Mouse (Mus musculus) liver, adult 2 months (tissue): Measurements from ENCODE around the gene Rag1.

Experiments used
- CTCF ChIP-seq: fragments of 200-500 bp; IDR thresholded peaks from 2 replicates; pipeline ENCODE4 v1.5.1; 2011; ENCODE audit warnings: low read depth, low read length, control low read depth
- POLR2A ChIP-seq: fragments of 200-500 bp; IDR thresholded peaks from 2 replicates; pipeline ENCODE4 v1.6.1; 2011; ENCODE audit warnings: low read length, control low read depth; ENCODE audit not compliant: insufficient read depth; ENCODE audit errors: extremely low read depth

DNA sequence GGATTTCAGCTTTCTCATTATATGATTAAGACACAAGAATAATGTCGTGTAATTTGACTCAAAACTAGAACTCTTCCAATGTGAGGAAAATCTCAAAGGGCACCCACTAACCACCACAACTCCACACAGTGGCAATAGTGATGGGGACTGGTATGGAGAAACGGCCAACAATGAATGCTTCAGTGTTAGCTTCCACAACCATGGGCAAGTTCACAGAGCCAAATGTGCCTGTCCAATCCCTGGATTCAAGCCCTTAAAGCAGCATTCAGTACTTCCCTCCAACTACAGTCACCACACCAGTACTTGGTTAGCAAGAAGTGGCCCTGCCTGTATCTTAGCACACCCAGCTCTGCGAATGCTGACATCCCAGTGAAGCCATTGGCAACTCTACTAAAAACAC, 38.4 kb downstream of the Rag1 start:
- TF ChIP-seq CTCF (no peak), POLR2A (no peak)
